Mouse (Mus musculus): ENCODE results near the gene Cd8a. TPM values are rescaled to one million over a fixed set of nuclear protein-coding genes. Genes with fewer than 3 reads are reported as not detected.

The Cd8a gene
- total RNA-seq, 2 experiments from 2014 or later: not detected

- ATAC-seq (replicated peaks; ENCODE audit: low FRiP score, low TSS enrichment, poor library complexity, severe bottlenecking): no peak
Measured at GRCm38 (mm10) chr6:71427996-71428725, 54.9 kb downstream of the Cd8a start.

Other genes starting within 250 kb of the Cd8a start
- gene Thnsl2, start 229.0 kb upstream of the Cd8a start, total RNA-seq (2014; fragmentation: Nextera tagmentation): 0.22 TPM in 1 of 2 replicates, not detected in the other
- gene Thnsl2, start 229.0 kb upstream of the Cd8a start, total RNA-seq (2017): not detected in 2 replicates
- gene Fabp1, start 173.6 kb upstream of the Cd8a start, total RNA-seq (2014; fragmentation: Nextera tagmentation): not detected in 2 replicates
- gene Fabp1, start 173.6 kb upstream of the Cd8a start, total RNA-seq (2017): not detected in 2 replicates
- 35.7 and 49.9 TPM in 2 replicates for gene Krcc1, start 101.8 kb upstream of the Cd8a start, total RNA-seq (2014; fragmentation: Nextera tagmentation)
- 75.0 and 113 TPM in 2 replicates for gene Krcc1, start 101.8 kb upstream of the Cd8a start, total RNA-seq (2017)
- not detected in 2 replicates for gene Smyd1, start 51.2 kb upstream of the Cd8a start, total RNA-seq (2014; fragmentation: Nextera tagmentation)
- gene Smyd1, start 51.2 kb upstream of the Cd8a start, total RNA-seq (2017): not detected in 2 replicates
- 0.49 TPM in 1 of 2 replicates, not detected in the other for gene Cd8b1, start 50.6 kb upstream of the Cd8a start, total RNA-seq (2014; fragmentation: Nextera tagmentation)
- gene Cd8b1, start 50.6 kb upstream of the Cd8a start, total RNA-seq (2017): not detected in 2 replicates
- gene Rmnd5a, start 67.2 kb downstream of the Cd8a start, total RNA-seq (2014; fragmentation: Nextera tagmentation): 31.3 and 40.0 TPM in 2 replicates
- gene Rmnd5a, start 67.2 kb downstream of the Cd8a start, total RNA-seq (2017): 42.5 and 99.0 TPM in 2 replicates
- gene Rnf103, start 120.5 kb downstream of the Cd8a start, total RNA-seq (2014; fragmentation: Nextera tagmentation): 5.7 and 12.9 TPM in 2 replicates
- gene Rnf103, start 120.5 kb downstream of the Cd8a start, total RNA-seq (2017): 6.8 and 13.4 TPM in 2 replicates
- gene Chmp3, start 170.4 kb downstream of the Cd8a start, total RNA-seq (2014; fragmentation: Nextera tagmentation): 46.1 and 47.3 TPM in 2 replicates
- gene Chmp3, start 170.4 kb downstream of the Cd8a start, total RNA-seq (2017): 99.9 and 113 TPM in 2 replicates